In genomic region chr12:103356415-103356748, GRCm38 (mm10) we compare ENCODE assay signal across 21 mouse cellular contexts. TPM values are rescaled to one million over a fixed set of nuclear protein-coding genes. Genes with fewer than 3 reads are reported as not detected.
DNase-seq lines count a peak whose midpoint lies in the region; ATAC-seq and TF ChIP-seq lines count a peak whose summit lies in the region.
"Had no signal": no experiment of that assay in that cellular context is flagged by ENCODE, and none has a peak within 500 bp of the region (broad histone marks: within the 10 kb centered on the region; RNA-seq: fewer than 3 reads in every experiment).

No protein-coding gene starts in this region.

- no peak overlapping the region for H3K9ac ChIP-seq in heart, embryonic 12.5 days
- no peak overlapping the region for H3K9ac ChIP-seq in lung, embryonic 15.5 days
- H3K9ac ChIP-seq in intestine, postnatal 0 days (ENCODE audit: low read depth, low read length) = no peak overlapping the region
- H3K9ac ChIP-seq: embryonic facial prominence, embryonic 15.5 days; hindbrain, embryonic 12.5 days had no signal

- H3K36me3 ChIP-seq in heart, embryonic 12.5 days = no peaks in the 10 kb centered on the region; the same call in 1 of the 2 replicates
- H3K36me3 ChIP-seq in lung, embryonic 15.5 days = no peaks in the 10 kb centered on the region
- no peaks in the 10 kb centered on the region for H3K36me3 ChIP-seq in intestine, postnatal 0 days (ENCODE audit: control insufficient read depth, insufficient read depth)
- H3K36me3 ChIP-seq: embryonic facial prominence, embryonic 15.5 days; forebrain, embryonic 10.5 days; hindbrain, embryonic 12.5 days; limb, embryonic 10.5 days had no signal

- 84% methylated on average over 4 of the region's 4 CpGs for WGBS in heart, embryonic 12.5 days
- WGBS in lung, embryonic 15.5 days = 92% methylated on average over 4 of the region's 4 CpGs
- WGBS in intestine, postnatal 0 days = 83% methylated on average over 4 of the region's 4 CpGs

- no peak overlapping the region for H3K4me3 ChIP-seq in heart, embryonic 12.5 days
- H3K4me3 ChIP-seq in lung, embryonic 15.5 days = no peak overlapping the region
- no peak overlapping the region for H3K4me3 ChIP-seq in intestine, postnatal 0 days (ENCODE audit: low read depth, low read length)
- H3K4me3 ChIP-seq: embryonic facial prominence, embryonic 15.5 days; forebrain, embryonic 10.5 days; hindbrain, embryonic 12.5 days; limb, embryonic 10.5 days had no signal

- no peak for TF ChIP-seq CTCF in intestine, postnatal 0 days (IDR thresholded peaks at IDR 0.05; ENCODE audit: low read depth)

- H3K4me1 ChIP-seq in heart, embryonic 12.5 days (replicated peaks) = peaks cover 45% of the 10 kb centered on the region
- no peaks in the 10 kb centered on the region for H3K4me1 ChIP-seq in lung, embryonic 15.5 days
- H3K4me1 ChIP-seq in intestine, postnatal 0 days (replicated peaks; ENCODE audit: control insufficient read depth, insufficient read depth, low read length) = no peaks in the 10 kb centered on the region

- ATAC-seq in heart, embryonic 12.5 days (ENCODE audit: insufficient number of reproducible peaks, low FRiP score) = no peak
- ATAC-seq in lung, embryonic 15.5 days (ENCODE audit: borderline replicate concordance, extremely low read depth, low FRiP score, low TSS enrichment) = no peak
- ATAC-seq in intestine, postnatal 0 days = no peak
- ATAC-seq: inflammation-experienced regulatory T-cells, adult 6 months; midbrain, embryonic 16.5 days had no signal

- no peaks in the 10 kb centered on the region for H3K27me3 ChIP-seq in heart, embryonic 12.5 days (replicated peaks)
- H3K27me3 ChIP-seq in lung, embryonic 15.5 days = no peaks in the 10 kb centered on the region
- H3K27me3 ChIP-seq in intestine, postnatal 0 days (replicated peaks; ENCODE audit: control insufficient read depth, insufficient read depth, low read length) = no peaks in the 10 kb centered on the region
- H3K27me3 ChIP-seq: embryonic facial prominence, embryonic 15.5 days; hindbrain, embryonic 12.5 days had no signal

- peak overlapping the region; percentile 83; the same call in 1 of the 2 replicates for H3K27ac ChIP-seq in heart, embryonic 12.5 days (ENCODE audit: poor library complexity, severe bottlenecking)
- 0 out of 2 replicates have a peak overlapping the region, but pooled peaks have one; percentile 41 for H3K27ac ChIP-seq in lung, embryonic 15.5 days
- H3K27ac ChIP-seq in intestine, postnatal 0 days (ENCODE audit: low read depth, low read length) = peak overlapping the region; percentile 42; the same call in 1 of the 2 replicates
- H3K27ac ChIP-seq: embryonic facial prominence, embryonic 15.5 days; forebrain, embryonic 10.5 days; hindbrain, embryonic 12.5 days; kidney, postnatal 0 days; limb, embryonic 10.5 days had no signal

- DNase-seq in heart, adult 9 months (ENCODE audit: low spot score in 2 of 2) = no peak
- no peak for DNase-seq in lung, postnatal 4 days
- DNase-seq in retina, postnatal 1 day = no peak
- DNase-seq in adrenal gland, adult (ENCODE audit: inconsistent age in 2 of 2, low spot score in 1 of 2) = no peak
- DNase-seq: cerebellum, adult 9-11 months; embryo, embryonic 11 days; lung, adult 2 months; thymus, adult 18-20 months had no signal

- no peak overlapping the region for H3K4me2 ChIP-seq in heart, embryonic 12.5 days
- H3K4me2 ChIP-seq in lung, embryonic 15.5 days = no peak overlapping the region
- H3K4me2 ChIP-seq in intestine, postnatal 0 days (replicated peaks; ENCODE audit: low read depth) = no peak overlapping the region
- H3K4me2 ChIP-seq: embryonic facial prominence, embryonic 15.5 days; hindbrain, embryonic 12.5 days; liver, embryonic 11.5 days had no signal

- H3K9me3 ChIP-seq in heart, embryonic 12.5 days (replicated peaks) = 0 out of 2 replicates have a peak, but pooled peaks cover 4% of the 10 kb centered on the region
- H3K9me3 ChIP-seq in lung, embryonic 15.5 days = no peaks in the 10 kb centered on the region
- no peaks in the 10 kb centered on the region for H3K9me3 ChIP-seq in intestine, postnatal 0 days (ENCODE audit: control insufficient read depth)
- H3K9me3 ChIP-seq: embryonic facial prominence, embryonic 15.5 days; forebrain, embryonic 10.5 days; hindbrain, embryonic 12.5 days; limb, embryonic 10.5 days had no signal

RNA-seq across cellular contexts. Expression of gene Asb2, which starts 0.6 kb away (rescaled TPM):
- polyA plus RNA-seq in heart, embryonic 12.5 days (2016; fragmentation: Nextera tagmentation; extraction: Ambion mirVana) = 218 TPM in 2 replicates
- 8.6 TPM in 2 replicates for polyA plus RNA-seq in lung, embryonic 15.5 days (2015; fragmentation: Nextera tagmentation; extraction: Ambion mirVana)
- 15.1 and 18.5 TPM in 2 replicates for polyA plus RNA-seq in intestine, postnatal 0 days (2015; fragmentation: Nextera tagmentation; extraction: Ambion mirVana)

RNA-seq across cellular contexts. Expression of gene Otub2, which starts 32.1 kb away (rescaled TPM):
- 17.7 and 18.4 TPM in 2 replicates for polyA plus RNA-seq in heart, embryonic 12.5 days (2016; fragmentation: Nextera tagmentation; extraction: Ambion mirVana)
- polyA plus RNA-seq in lung, embryonic 15.5 days (2015; fragmentation: Nextera tagmentation; extraction: Ambion mirVana) = 8.8 TPM in 2 replicates
- polyA plus RNA-seq in intestine, postnatal 0 days (2015; fragmentation: Nextera tagmentation; extraction: Ambion mirVana) = 1.8 and 2.3 TPM in 2 replicates

RNA-seq across cellular contexts. Expression of gene Fam181a, which starts 45.6 kb away (rescaled TPM):
- polyA plus RNA-seq in heart, embryonic 12.5 days (2016; fragmentation: Nextera tagmentation; extraction: Ambion mirVana) = 0.20 TPM in 1 of 2 replicates, not detected in the other
- 0.34 TPM in 1 of 2 replicates, not detected in the other for polyA plus RNA-seq in lung, embryonic 15.5 days (2015; fragmentation: Nextera tagmentation; extraction: Ambion mirVana)
- polyA plus RNA-seq in intestine, postnatal 0 days (2015; fragmentation: Nextera tagmentation; extraction: Ambion mirVana) = not detected in 2 replicates
- polyA plus RNA-seq: C2C12; embryonic facial prominence, embryonic 15.5 days; inflammation-experienced regulatory T-cells, adult 6 months; kidney, postnatal 0 days; limb, embryonic 10.5 days; liver, embryonic 11.5 days; urinary bladder, adult 2 months had no signal

RNA-seq across cellular contexts. Expression of gene 9330161L09Rik, which starts 51.2 kb away (rescaled TPM):
- 0.39 and 0.46 TPM in 2 replicates for polyA plus RNA-seq in heart, embryonic 12.5 days (2016; fragmentation: Nextera tagmentation; extraction: Ambion mirVana)
- 0.16 TPM in 1 of 2 replicates, not detected in the other for polyA plus RNA-seq in lung, embryonic 15.5 days (2015; fragmentation: Nextera tagmentation; extraction: Ambion mirVana)
- 0.35 TPM in 1 of 2 replicates, not detected in the other for polyA plus RNA-seq in intestine, postnatal 0 days (2015; fragmentation: Nextera tagmentation; extraction: Ambion mirVana)

Comparison
In these comparisons a context has a peak if more than half of its experiments do, and no peak if none do; other contexts are left out.
1. RNA of gene Asb2, which starts 0.6 kb away (polyA plus RNA-seq): 218 TPM in heart, embryonic 12.5 days; 15.1 to 18.5 TPM in intestine, postnatal 0 days and 8.6 TPM in lung, embryonic 15.5 days; every median in the first group is over 10 times any median in the second.
2. Peak in every context shown above with its lines, with median percentiles within 50 percentile points of each other: H3K27ac ChIP-seq.